Mouse (Mus musculus) limb, embryonic 12.5 days (tissue): ENCODE measurements around the gene Pqlc3. TPM values are rescaled to one million over a fixed set of nuclear protein-coding genes. Genes with fewer than 3 reads are reported as not detected.
A peak's percentile ranks its signal among the peaks of the same experiment; 100 is the strongest.

Source experiments
- ATAC-seq: fragments of 200-750 bp; cut with Nextera tagmentation; 2 replicates; pipeline ENCODE4 v1.8.0; 2017; ENCODE audit warnings: low read depth, moderate TSS enrichment; ENCODE audit not compliant: insufficient number of reproducible peaks, insufficient read depth, low FRiP score, low TSS enrichment
- H3K27ac ChIP-seq: fragments of 300-500 bp; sonication (generic); 2 replicates; pipeline ENCODE4 v1.5.1; 2016; ENCODE audit warnings: mild to moderate bottlenecking, moderate library complexity
- H3K27me3 ChIP-seq: fragments of 300-500 bp; sonication (generic); 2 replicates; pipeline ENCODE4 v1.6.1; 2016; ENCODE audit warnings: mild to moderate bottlenecking, moderate library complexity
- H3K36me3 ChIP-seq: fragments of 300-500 bp; sonication (generic); 2 replicates; pipeline ENCODE4 v1.6.1; 2016; ENCODE audit warnings: mild to moderate bottlenecking, moderate library complexity
- H3K4me1 ChIP-seq: fragments of 300-500 bp; sonication (generic); replicated peaks from 2 replicates; pipeline ENCODE4 v1.6.1; 2016
- H3K4me2 ChIP-seq: fragments of 300-500 bp; sonication (generic); 2 replicates; pipeline ENCODE4 v1.6.1; 2016; ENCODE audit warnings: mild to moderate bottlenecking, moderate library complexity
- H3K4me3 ChIP-seq: fragments of 300-500 bp; sonication (generic); replicated peaks from 2 replicates; pipeline ENCODE4 v1.5.1; 2016; ENCODE audit warnings: mild to moderate bottlenecking
- H3K9ac ChIP-seq: fragments of 300-500 bp; sonication (generic); replicated peaks from 2 replicates; pipeline ENCODE4 v1.6.1; 2016; ENCODE audit warnings: mild to moderate bottlenecking, moderate library complexity
- H3K9me3 ChIP-seq: fragments of 300-500 bp; sonication (generic); 2 replicates; pipeline ENCODE4 v1.6.1; 2016; ENCODE audit warnings: mild to moderate bottlenecking, moderate library complexity
- WGBS: fragments of 180-500 bp; shearing (Covaris S2); methylation state at CpG from one replicate; pipeline ENCODE4 v1.1.7; 2016; 5-methylcytosine and 5-hydroxymethylcytosine counted together
- polyA plus RNA-seq: library from polyadenylated mRNA; unstranded; fragments of >200 nt; fragmentation: Nextera tagmentation; extraction: Ambion mirVana; gene quantifications from 2 replicates; pipeline ENCODE4 v1.2.1, GENCODE M21; 2016

Pqlc3 gene
- polyA plus RNA-seq, 1 experiment from 2014 or later = 6.0 TPM

DNA sequence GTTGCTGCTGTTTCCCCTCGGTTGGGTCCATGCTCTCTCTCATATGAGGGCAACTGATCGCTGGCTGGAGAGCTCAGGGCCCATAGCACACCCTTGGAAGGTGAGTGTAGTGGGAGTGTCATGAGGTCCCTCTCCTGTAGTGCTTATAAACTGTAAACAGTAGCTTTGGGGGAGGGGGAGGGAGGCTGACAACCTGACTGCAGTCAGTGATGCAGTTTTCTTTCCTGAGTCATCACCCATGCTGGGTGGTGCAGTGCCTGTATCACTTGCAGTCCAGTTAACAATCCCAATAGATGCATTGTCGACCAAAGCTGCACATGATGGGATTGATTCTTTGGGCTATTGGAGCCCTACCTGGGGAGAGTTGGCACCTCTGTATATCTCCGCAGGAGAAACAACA is 1.0 kb upstream of the Pqlc3 start:
- Histone ChIP-seq H3K4me1 (peaks cover 20% of the 10 kb centered on the region), H3K27ac (no peak overlapping the region), H3K9ac (no peak overlapping the region), H3K36me3 (no peaks in the 10 kb centered on the region), H3K9me3 (no peaks in the 10 kb centered on the region), H3K4me2 (no peak overlapping the region), H3K27me3 (peaks cover 51% of the 10 kb centered on the region), H3K4me3 (no peak overlapping the region)
- WGBS = 52% methylated on average over 4 of the region's 4 CpGs
- no peak for ATAC-seq

DNA sequence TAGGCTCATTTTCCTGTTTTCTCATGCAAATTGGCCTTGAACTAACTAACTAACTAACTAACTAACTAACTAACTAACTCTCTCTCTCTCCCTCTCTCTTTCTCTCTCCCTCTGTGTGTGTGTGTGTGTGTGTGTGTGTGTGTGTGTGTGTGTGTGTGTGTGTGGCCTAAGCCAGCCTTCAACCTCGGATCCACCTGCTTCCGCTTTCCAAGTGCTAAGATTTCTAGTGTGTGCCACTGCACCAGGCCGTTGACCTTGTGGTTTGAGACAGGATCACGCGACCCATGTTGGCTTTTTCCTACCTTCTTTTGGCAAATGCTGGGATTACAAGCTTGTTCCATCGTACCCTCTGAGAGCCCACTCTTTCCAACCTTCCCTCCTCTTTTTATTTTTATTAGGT is 420 bp upstream of the Pqlc3 start:
- Histone ChIP-seq H3K27me3 (peaks cover 51% of the 10 kb centered on the region), H3K36me3 (0 out of 2 replicates have a peak, but pooled peaks cover under 1% of the 10 kb centered on the region), H3K4me3 (peak overlapping the region; percentile 61; the same call in 1 of the 2 replicates), H3K4me2 (peak overlapping the region; percentile 89), H3K9me3 (no peaks in the 10 kb centered on the region), H3K9ac (no peak overlapping the region), H3K27ac (no peak overlapping the region), H3K4me1 (peaks cover 20% of the 10 kb centered on the region)
- ATAC-seq = no peak
- 46% methylated on average over 6 of the region's 6 CpGs for WGBS

DNA sequence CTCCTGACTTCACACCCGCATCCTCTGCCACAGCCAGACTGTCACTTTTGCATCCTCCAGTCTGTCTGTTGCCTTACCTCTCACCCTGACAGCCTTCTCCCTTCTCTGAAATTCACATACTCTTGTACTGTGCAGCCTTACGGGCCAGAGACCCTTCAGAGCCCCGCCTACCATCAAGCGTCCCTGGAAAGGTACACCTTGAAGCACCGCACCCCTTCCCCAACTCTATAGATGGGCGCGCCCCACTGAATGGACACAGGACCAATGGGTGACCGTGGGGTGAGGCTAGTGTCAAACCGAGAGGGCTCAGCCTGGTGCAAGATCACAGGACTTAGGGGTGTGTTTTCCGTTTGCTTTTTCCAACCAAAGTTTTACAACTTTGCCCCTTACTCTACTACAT is 1.1 kb downstream of the Pqlc3 start:
- no peaks in the 10 kb centered on the region for H3K9me3 ChIP-seq
- H3K27ac ChIP-seq = no peak overlapping the region
- peaks cover 51% of the 10 kb centered on the region for H3K27me3 ChIP-seq
- ATAC-seq = no peak
- H3K4me2 ChIP-seq = peak overlapping the region; percentile 89
- peaks cover 20% of the 10 kb centered on the region for H3K4me1 ChIP-seq
- H3K4me3 ChIP-seq = peak overlapping the region; percentile 61
- 0 out of 2 replicates have a peak, but pooled peaks cover 4% of the 10 kb centered on the region for H3K36me3 ChIP-seq
- WGBS = 5% methylated on average over 10 of the region's 10 CpGs
- H3K9ac ChIP-seq = no peak overlapping the region

DNA sequence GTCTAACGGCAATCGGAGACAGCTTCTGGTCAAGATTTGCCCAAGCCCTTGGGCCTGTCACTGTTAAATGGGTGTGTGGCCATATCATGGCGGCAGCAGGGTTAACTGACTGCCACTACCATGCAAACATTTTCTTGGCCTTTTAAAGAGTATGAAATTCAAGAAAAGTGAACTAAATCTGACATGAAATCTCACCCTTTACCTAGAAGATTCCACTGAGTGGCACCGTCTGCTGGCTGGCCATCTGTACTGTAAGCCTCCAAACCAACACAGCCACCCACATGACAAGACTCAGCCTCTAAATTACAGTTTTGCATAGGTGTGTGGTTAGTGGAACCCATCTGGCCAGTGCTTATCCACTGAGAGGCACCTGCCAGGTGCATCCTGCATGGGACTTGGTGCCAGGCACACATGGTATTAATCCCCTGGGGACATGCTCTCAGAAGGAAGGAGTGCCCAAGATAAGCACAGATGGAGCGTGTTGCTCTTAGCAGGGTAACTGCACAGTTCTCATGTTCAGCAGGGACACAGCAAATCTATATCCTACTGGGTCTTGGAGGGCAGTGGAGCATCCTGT is 3.2 kb downstream of the Pqlc3 start:
- Histone ChIP-seq H3K27ac (no peak overlapping the region), H3K4me2 (no peak overlapping the region), H3K36me3 (0 out of 2 replicates have a peak, but pooled peaks cover 4% of the 10 kb centered on the region), H3K9ac (no peak overlapping the region), H3K4me1 (peaks cover 20% of the 10 kb centered on the region), H3K4me3 (no peak overlapping the region), H3K27me3 (peaks cover 51% of the 10 kb centered on the region), H3K9me3 (no peaks in the 10 kb centered on the region)
- 85% methylated on average over 5 of the region's 5 CpGs for WGBS
- no peak for ATAC-seq

DNA sequence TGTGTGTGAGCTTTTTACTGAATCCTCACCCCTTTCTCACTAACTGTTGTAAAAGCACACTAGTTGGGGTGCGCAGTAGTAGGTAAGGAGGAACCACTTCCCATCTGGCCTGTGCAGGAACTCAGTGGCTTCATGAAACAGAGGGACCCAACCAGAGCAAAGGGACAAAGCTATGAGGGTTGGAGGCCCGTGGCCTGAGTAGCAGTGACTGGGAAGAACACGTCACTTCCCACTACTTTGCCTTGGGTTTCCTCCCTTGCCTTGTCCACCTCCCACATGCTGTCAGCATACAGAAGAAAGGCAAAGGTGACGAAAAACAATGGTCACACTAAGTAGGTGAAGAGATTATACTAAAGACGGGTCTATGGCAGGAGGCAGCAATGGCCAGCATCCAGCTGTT is 3.9 kb downstream of the Pqlc3 start:
- Histone ChIP-seq H3K36me3 (0 out of 2 replicates have a peak, but pooled peaks cover 8% of the 10 kb centered on the region), H3K9me3 (no peaks in the 10 kb centered on the region), H3K27ac (no peak overlapping the region), H3K9ac (no peak overlapping the region), H3K4me1 (peaks cover 20% of the 10 kb centered on the region), H3K4me2 (no peak overlapping the region), H3K4me3 (no peak overlapping the region), H3K27me3 (peaks cover 46% of the 10 kb centered on the region)
- ATAC-seq = no peak
- 81% methylated on average over 5 of the region's 5 CpGs for WGBS

GRCm38 (mm10) chr12:16994291-16994690 is 5.9 kb downstream of the Pqlc3 start:
- no peaks in the 10 kb centered on the region for H3K9me3 ChIP-seq
- peaks cover 11% of the 10 kb centered on the region for H3K4me1 ChIP-seq
- no peak overlapping the region for H3K9ac ChIP-seq
- WGBS = 92% methylated on average over 2 of the region's 2 CpGs
- H3K36me3 ChIP-seq = peaks cover 10% of the 10 kb centered on the region; the same call in 1 of the 2 replicates
- no peak for ATAC-seq
- H3K27ac ChIP-seq = no peak overlapping the region
- peaks cover 26% of the 10 kb centered on the region for H3K27me3 ChIP-seq
- no peak overlapping the region for H3K4me2 ChIP-seq
- H3K4me3 ChIP-seq = no peak overlapping the region

DNA sequence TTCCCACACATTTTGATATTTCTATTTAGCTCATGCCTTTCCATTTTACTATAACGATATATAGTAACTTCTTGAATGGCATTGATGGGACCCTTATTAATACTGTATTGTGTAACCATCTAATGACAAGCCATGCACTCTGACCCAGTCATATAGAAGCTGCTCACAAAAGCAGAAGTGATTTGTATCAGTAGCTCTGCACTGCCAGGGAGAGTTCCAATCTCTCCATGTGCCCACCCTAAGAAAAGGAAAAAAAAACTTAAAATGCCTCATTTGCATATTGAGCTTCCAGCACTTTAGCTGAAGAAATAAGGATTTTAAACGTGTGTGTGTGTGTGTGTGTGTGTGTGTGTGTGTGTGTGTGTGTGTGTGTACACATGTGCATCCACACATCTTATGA is 7.9 kb downstream of the Pqlc3 start:
- H3K4me2 ChIP-seq = no peak overlapping the region
- H3K9me3 ChIP-seq = no peaks in the 10 kb centered on the region
- no peak overlapping the region for H3K9ac ChIP-seq
- WGBS = 85% methylated on average over 2 of the region's 2 CpGs
- no peak overlapping the region for H3K4me3 ChIP-seq
- H3K27me3 ChIP-seq = peaks cover 6% of the 10 kb centered on the region; the same call in 1 of the 2 replicates
- peaks cover 10% of the 10 kb centered on the region; the same call in 1 of the 2 replicates for H3K36me3 ChIP-seq
- ATAC-seq = no peak
- no peak overlapping the region for H3K27ac ChIP-seq
- no peaks in the 10 kb centered on the region for H3K4me1 ChIP-seq

DNA sequence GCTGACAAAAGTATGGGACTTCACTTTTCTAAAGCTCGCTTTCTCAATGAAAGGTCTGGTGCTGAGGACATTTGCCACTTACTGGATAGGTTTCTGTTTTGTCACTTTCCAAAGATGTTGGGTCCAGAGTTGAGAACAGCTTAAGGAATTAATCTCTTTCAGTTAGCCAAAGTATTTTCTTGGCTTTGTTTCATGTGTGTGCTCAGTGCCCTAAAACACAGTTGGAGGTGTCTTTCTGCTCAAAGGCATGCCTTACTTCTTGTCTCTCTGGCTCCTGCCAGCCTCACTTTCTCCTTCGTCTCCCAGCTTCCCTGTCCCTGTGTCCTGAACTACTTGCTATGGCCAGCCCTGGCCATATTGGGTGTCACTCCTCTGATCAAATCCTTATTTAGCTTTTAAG is 8.8 kb downstream of the Pqlc3 start:
- H3K9me3 ChIP-seq = no peaks in the 10 kb centered on the region
- ATAC-seq = no peak
- H3K4me3 ChIP-seq = no peak overlapping the region
- no peaks in the 10 kb centered on the region for H3K4me1 ChIP-seq
- WGBS = 86% methylated on average over 2 of the region's 2 CpGs
- peaks cover 17% of the 10 kb centered on the region; the same call in 1 of the 2 replicates for H3K36me3 ChIP-seq
- H3K27ac ChIP-seq = no peak overlapping the region
- H3K9ac ChIP-seq = no peak overlapping the region
- H3K4me2 ChIP-seq = no peak overlapping the region
- no peaks in the 10 kb centered on the region for H3K27me3 ChIP-seq

- no peaks in the 10 kb centered on the region for H3K9me3 ChIP-seq
- no peak overlapping the region for H3K9ac ChIP-seq
- WGBS = 91% methylated on average over 1 of the region's 1 CpGs
- no peak overlapping the region for H3K4me3 ChIP-seq
- peaks cover 35% of the 10 kb centered on the region for H3K36me3 ChIP-seq
- no peaks in the 10 kb centered on the region for H3K4me1 ChIP-seq
- H3K4me2 ChIP-seq = no peak overlapping the region
- H3K27ac ChIP-seq = no peak overlapping the region
- ATAC-seq = no peak
- no peaks in the 10 kb centered on the region for H3K27me3 ChIP-seq
Observed at GRCm38 (mm10) chr12:16985778-16986177, 14.4 kb downstream of the Pqlc3 start.

DNA sequence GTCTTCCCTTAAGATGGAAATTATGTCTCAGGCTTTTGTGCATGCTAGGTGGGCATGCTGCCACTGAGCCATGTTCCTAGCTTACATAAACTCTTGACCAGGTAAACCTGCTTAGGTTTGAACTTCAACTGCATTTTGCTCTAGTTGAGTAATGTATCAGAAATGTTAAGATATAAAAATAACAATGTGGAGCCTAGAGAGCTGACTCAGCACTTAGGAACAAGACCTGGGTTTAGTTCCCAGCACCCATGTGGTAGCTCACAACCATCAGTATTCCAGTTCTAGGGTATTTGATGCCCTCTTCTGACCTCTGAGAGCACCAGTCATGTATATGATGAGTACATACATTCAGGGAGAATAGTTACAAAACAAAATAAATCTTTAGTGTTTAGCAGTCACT is 23.1 kb downstream of the Pqlc3 start:
- H3K27me3 ChIP-seq = no peaks in the 10 kb centered on the region
- no peaks in the 10 kb centered on the region for H3K4me1 ChIP-seq
- peaks cover 86% of the 10 kb centered on the region for H3K36me3 ChIP-seq
- ATAC-seq = no peak
- no peak overlapping the region for H3K4me3 ChIP-seq
- H3K9ac ChIP-seq = no peak overlapping the region
- H3K9me3 ChIP-seq = no peaks in the 10 kb centered on the region
- H3K27ac ChIP-seq = no peak overlapping the region
- no peak overlapping the region for H3K4me2 ChIP-seq

DNA sequence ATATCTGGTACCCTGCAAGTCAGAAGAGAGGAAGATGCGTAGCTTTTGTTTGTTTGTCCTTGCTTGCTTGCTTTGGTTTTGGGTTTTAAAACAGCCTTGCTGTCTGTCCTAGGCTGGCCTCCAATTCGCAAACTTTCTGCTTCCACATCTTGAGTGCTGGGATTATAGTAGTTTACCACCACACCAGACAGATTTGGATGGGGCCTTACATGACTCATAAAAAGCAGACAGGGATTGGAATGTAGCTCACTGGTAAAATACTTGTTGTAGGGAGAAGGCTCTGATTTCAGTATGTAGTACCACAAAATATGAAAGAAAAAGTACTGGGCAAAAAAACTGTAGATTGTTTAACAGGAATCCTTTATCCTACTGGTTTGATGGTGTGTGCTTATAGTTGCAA is 33.4 kb downstream of the Pqlc3 start:
- H3K4me2 ChIP-seq = no peak overlapping the region
- H3K27me3 ChIP-seq = no peaks in the 10 kb centered on the region
- peaks cover 57% of the 10 kb centered on the region for H3K36me3 ChIP-seq
- WGBS = 90% methylated on average over 2 of the region's 2 CpGs
- no peak overlapping the region for H3K27ac ChIP-seq
- H3K4me1 ChIP-seq = no peaks in the 10 kb centered on the region
- ATAC-seq = no peak
- H3K9me3 ChIP-seq = no peaks in the 10 kb centered on the region
- no peak overlapping the region for H3K9ac ChIP-seq
- no peak overlapping the region for H3K4me3 ChIP-seq

DNA sequence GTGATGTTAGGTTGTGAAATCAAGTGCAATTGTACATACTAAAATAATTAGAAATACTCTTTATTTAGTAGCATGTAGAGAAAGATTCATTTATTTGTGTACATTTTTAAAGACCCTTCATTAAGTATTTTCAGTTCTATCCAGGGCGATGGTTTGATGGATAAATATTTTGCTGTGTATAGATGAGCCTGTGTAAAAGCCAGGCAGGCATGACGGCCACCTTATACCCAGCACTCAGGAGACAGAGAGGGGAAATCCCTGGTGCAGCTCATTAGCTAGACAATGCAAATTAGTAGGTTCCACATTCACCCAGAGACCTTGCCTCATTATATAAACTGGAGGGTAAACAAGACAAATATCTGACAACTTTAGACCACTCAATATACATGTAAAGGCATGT is 36.9 kb downstream of the Pqlc3 start:
- Histone ChIP-seq H3K9me3 (no peaks in the 10 kb centered on the region), H3K4me3 (no peak overlapping the region), H3K4me1 (no peaks in the 10 kb centered on the region), H3K9ac (no peak overlapping the region), H3K4me2 (no peak overlapping the region), H3K27me3 (no peaks in the 10 kb centered on the region), H3K27ac (no peak overlapping the region), H3K36me3 (peaks cover 60% of the 10 kb centered on the region)
- 86% methylated on average over 2 of the region's 2 CpGs for WGBS
- ATAC-seq = no peak
